Comparison of ENCODE assay signal across 12 mouse cellular contexts in genomic region chr1:159517647-159518046, GRCm38 (mm10). TPM values are rescaled to one million over a fixed set of nuclear protein-coding genes. Genes with fewer than 3 reads are reported as not detected.
DNase-seq lines count a peak whose midpoint lies in the region; ATAC-seq lines count a peak whose summit lies in the region.
"Had no signal": no experiment of that assay in that cellular context is flagged by ENCODE, and none has a peak within 500 bp of the region (broad histone marks: within the 10 kb centered on the region; RNA-seq: fewer than 3 reads in every experiment).

No protein-coding gene starts in this region.

- no peak overlapping the region for H3K27ac ChIP-seq in midbrain, embryonic 16.5 days (ENCODE audit: low read length)
- no peak overlapping the region for H3K27ac ChIP-seq in midbrain, embryonic 11.5 days (ENCODE audit: low read depth, low read length)
- H3K27ac ChIP-seq: liver, embryonic 15.5 days; midbrain, embryonic 10.5 days had no signal

- H3K36me3 ChIP-seq in midbrain, embryonic 16.5 days (ENCODE audit: control insufficient read depth, insufficient read depth, low read length), result no peaks in the 10 kb centered on the region
- no peaks in the 10 kb centered on the region for H3K36me3 ChIP-seq in midbrain, embryonic 11.5 days (ENCODE audit: control insufficient read depth, insufficient read depth, low read length)
- H3K36me3 ChIP-seq: liver, embryonic 15.5 days; midbrain, embryonic 10.5 days had no signal

- DNase-seq in adrenal gland, adult 2 months, result peak; percentile 4
- no peak for DNase-seq in adrenal gland, postnatal 10 days
- no peak for DNase-seq in midbrain, embryonic 11.5 days (ENCODE audit: low spot score, missing footprints)
- DNase-seq in heart, postnatal 10 days, result peak; percentile 54 to 67
- DNase-seq in right cerebral cortex, postnatal 10 days (ENCODE audit: low spot score in 2 of 2), result peak; percentile 33 to 56
- DNase-seq in thymus, postnatal 10 days (ENCODE audit: low spot score in 2 of 2), result no peak
- DNase-seq in lung, postnatal 25 days (ENCODE audit: low spot score), result no peak

- 0 out of 2 replicates have a peak, but pooled peaks cover 2% of the 10 kb centered on the region for H3K27me3 ChIP-seq in midbrain, embryonic 16.5 days (ENCODE audit: control insufficient read depth, insufficient read depth, low read depth, low read length)
- H3K27me3 ChIP-seq in midbrain, embryonic 11.5 days (ENCODE audit: control insufficient read depth, insufficient read depth, low read length), result no peaks in the 10 kb centered on the region
- H3K27me3 ChIP-seq: liver, embryonic 15.5 days had no signal

- H3K4me2 ChIP-seq in midbrain, embryonic 16.5 days (ENCODE audit: low read length), result no peak overlapping the region
- H3K4me2 ChIP-seq in midbrain, embryonic 11.5 days, result no peak overlapping the region
- H3K4me2 ChIP-seq: liver, embryonic 15.5 days had no signal

- H3K4me3 ChIP-seq in midbrain, embryonic 16.5 days (ENCODE audit: low read depth, low read length), result no peak overlapping the region
- no peak overlapping the region for H3K4me3 ChIP-seq in midbrain, embryonic 11.5 days (ENCODE audit: low read depth, low read length)
- H3K4me3 ChIP-seq: liver, embryonic 15.5 days; midbrain, embryonic 10.5 days had no signal

- intact Hi-C loops in heart, postnatal 10 days (cut with DNase I), result no loop called here

- WGBS in midbrain, embryonic 16.5 days, result 31% methylated on average over 4 of the region's 4 CpGs
- WGBS in midbrain, embryonic 11.5 days, result 39% methylated on average over 4 of the region's 4 CpGs

- no peak overlapping the region for H3K9ac ChIP-seq in midbrain, embryonic 16.5 days (ENCODE audit: low read depth, low read length)
- no peak overlapping the region for H3K9ac ChIP-seq in midbrain, embryonic 11.5 days (ENCODE audit: low read length)
- H3K9ac ChIP-seq: liver, embryonic 15.5 days had no signal

- H3K9me3 ChIP-seq in midbrain, embryonic 16.5 days (replicated peaks; ENCODE audit: control insufficient read depth, low read length, poor library complexity, severe bottlenecking), result no peaks in the 10 kb centered on the region
- no peaks in the 10 kb centered on the region for H3K9me3 ChIP-seq in midbrain, embryonic 11.5 days (ENCODE audit: control insufficient read depth, low read length)
- H3K9me3 ChIP-seq: liver, embryonic 15.5 days; midbrain, embryonic 10.5 days had no signal

- ATAC-seq in midbrain, embryonic 16.5 days, result peak; percentile 21; the same call in 1 of the 2 replicates
- no peak for ATAC-seq in midbrain, embryonic 11.5 days (ENCODE audit: low FRiP score)
- ATAC-seq: Patski had no signal

- no peaks in the 10 kb centered on the region for H3K4me1 ChIP-seq in midbrain, embryonic 16.5 days (ENCODE audit: control insufficient read depth, insufficient read depth, low read length)
- H3K4me1 ChIP-seq in midbrain, embryonic 11.5 days (ENCODE audit: control insufficient read depth, insufficient read depth, low read length), result no peaks in the 10 kb centered on the region
- H3K4me1 ChIP-seq: liver, embryonic 15.5 days had no signal

RNA-seq across cellular contexts. Expression of gene Tnr, which starts 5.9 kb away (rescaled TPM):
- total RNA-seq in adrenal gland, adult 2 months (2021), result 1 to 10 TPM; 3.3 to 5.2 TPM
- 0.40 and 0.97 TPM in 2 replicates for polyA plus RNA-seq in adrenal gland, adult 2 months (2012; rRNA removed)
- 1 to 10 TPM; 1.3 to 2.6 TPM for total RNA-seq in adrenal gland, postnatal 10 days (2021)
- 4.5 and 5.4 TPM in 2 replicates for polyA plus RNA-seq in midbrain, embryonic 16.5 days (2015; fragmentation: Nextera tagmentation; extraction: Ambion mirVana)
- 0.16 and 0.77 TPM in 2 replicates for polyA plus RNA-seq in midbrain, embryonic 11.5 days (2014; fragmentation: Nextera tagmentation; extraction: Ambion mirVana)
- total RNA-seq in heart, postnatal 10 days (2021), result under 1 TPM; 0.48 to 0.99 TPM
- total RNA-seq: common myeloid progenitor, adult 5-6 weeks had no signal

Comparison
In these comparisons a context has a peak if more than half of its experiments do, and no peak if none do; other contexts are left out.
1. DNase-seq: peak in adrenal gland, adult 2 months (single experiment), heart, postnatal 10 days (2 of 2) and right cerebral cortex, postnatal 10 days (2 of 2); none in adrenal gland, postnatal 10 days (single experiment), midbrain, embryonic 11.5 days (single experiment), thymus, postnatal 10 days (0 of 2) and lung, postnatal 25 days (single experiment).